Mouse (Mus musculus) lung, postnatal 4 days (tissue): ENCODE results near the gene Acmsd.
"Not testable (repeated sequence)": the region's sequence is repeated elsewhere in the genome, so short reads cannot be mapped to it uniquely, and the experiment has no call there.

Experiments
- DNase-seq, 2 experiments: peaks; one replicate each; pipeline ENCODE4 v3.0.0; 2021

The Acmsd gene

GRCm38 (mm10) chr1:127729096-127729495 lies at the start of gene Acmsd:
Acmsd (plus strand) TSS chr1:127729413.
- no peak for DNase-seq

GRCm38 (mm10) chr1:127679498-127680133 lies 49.6 kb upstream of the Acmsd start, which contains the start of gene Tmem163:
Tmem163 (minus strand) TSS chr1:127679548.
- peak; percentile 31 to 59 for DNase-seq

- no peak for DNase-seq
These were observed 32.7 kb upstream of the Acmsd start for GRCm38 (mm10) chr1:127696533-127696932.

GRCm38 (mm10) chr1:127702187-127702586 lies 27.0 kb upstream of the Acmsd start:
- DNase-seq, result no peak

GRCm38 (mm10) chr1:127706269-127706668 lies 22.9 kb upstream of the Acmsd start:
- no peak for DNase-seq

GRCm38 (mm10) chr1:127716441-127716840 lies 12.8 kb upstream of the Acmsd start:
- no peak for DNase-seq

- no peak for DNase-seq
These were observed 10.9 kb upstream of the Acmsd start for GRCm38 (mm10) chr1:127718290-127718689.

- DNase-seq, result no peak
These were observed 5.6 kb upstream of the Acmsd start for GRCm38 (mm10) chr1:127723596-127723995.

- no peak for DNase-seq
These were observed 1.9 kb downstream of the Acmsd start for GRCm38 (mm10) chr1:127731086-127731485.

GRCm38 (mm10) chr1:127732435-127732834 lies 3.2 kb downstream of the Acmsd start:
- DNase-seq, result no peak

GRCm38 (mm10) chr1:127732841-127733240 lies 3.6 kb downstream of the Acmsd start:
- DNase-seq, result no peak

GRCm38 (mm10) chr1:127735356-127735755 lies 6.1 kb downstream of the Acmsd start:
- DNase-seq, result no peak

GRCm38 (mm10) chr1:127750401-127751102 lies 21.3 kb downstream of the Acmsd start:
- DNase-seq, result no peak

GRCm38 (mm10) chr1:127755806-127756205 lies 26.6 kb downstream of the Acmsd start:
- no peak for DNase-seq

- no peak for DNase-seq
These were observed 27.3 kb downstream of the Acmsd start for GRCm38 (mm10) chr1:127756331-127757163.

GRCm38 (mm10) chr1:127757164-127757545 lies 27.9 kb downstream of the Acmsd start:
- DNase-seq, result not testable (repeated sequence)

GRCm38 (mm10) chr1:127765468-127765867 lies 36.3 kb downstream of the Acmsd start:
- no peak for DNase-seq

- no peak for DNase-seq
These were observed 37.5 kb downstream of the Acmsd start for GRCm38 (mm10) chr1:127766741-127767140.

- no peak for DNase-seq
These were observed 44.1 kb downstream of the Acmsd start for GRCm38 (mm10) chr1:127773198-127773802.

GRCm38 (mm10) chr1:127773803-127774500 lies 44.7 kb downstream of the Acmsd start, which contains the start of gene Ccnt2:
Ccnt2 (plus strand) TSS chr1:127774164.
- peak; percentile 99 to 100 for DNase-seq

- DNase-seq, result no peak
These were observed 45.3 kb downstream of the Acmsd start for GRCm38 (mm10) chr1:127774501-127774880.

- DNase-seq, result no peak
These were observed 46.0 kb downstream of the Acmsd start for GRCm38 (mm10) chr1:127775206-127775720.
